Mouse (Mus musculus) testis, adult 2 months (tissue): ENCODE measurements around the gene Tmem140. TPM values are rescaled to one million over a fixed set of nuclear protein-coding genes. Genes with fewer than 3 reads are reported as not detected.
A peak's percentile ranks its signal among the peaks of the same experiment; 100 is the strongest.

Experiments used
- H3K27ac ChIP-seq: fragments of 200-500 bp; 2 replicates; pipeline ENCODE4 v1.5.1; 2012; ENCODE audit warnings: low read depth, low read length; ENCODE audit not compliant: control insufficient read depth, insufficient read depth
- H3K27me3 ChIP-seq: fragments of 200-500 bp; 2 replicates; pipeline ENCODE4 v1.6.1; 2012; ENCODE audit warnings: mild to moderate bottlenecking, low read length, moderate library complexity; ENCODE audit not compliant: control insufficient read depth, insufficient read depth
- H3K36me3 ChIP-seq: fragments of 200-500 bp; 2 replicates; pipeline ENCODE4 v1.6.1; 2012; ENCODE audit warnings: mild to moderate bottlenecking, low read length; ENCODE audit not compliant: control insufficient read depth, insufficient read depth
- H3K4me1 ChIP-seq: fragments of 200-500 bp; 2 replicates; pipeline ENCODE4 v1.6.1; 2012; ENCODE audit warnings: low read length; ENCODE audit not compliant: control insufficient read depth, insufficient read depth
- H3K4me3 ChIP-seq: fragments of 200-500 bp; 2 replicates; pipeline ENCODE4 v1.5.1; 2012; ENCODE audit warnings: low read depth, mild to moderate bottlenecking, low read length, moderate library complexity, mixed read lengths; ENCODE audit not compliant: control insufficient read depth
- CTCF ChIP-seq: fragments of 200-500 bp; IDR thresholded peaks from 2 replicates; pipeline ENCODE4 v1.5.1; 2012; ENCODE audit warnings: low read depth, mild to moderate bottlenecking, inconsistent platforms, low read length, moderate library complexity; ENCODE audit not compliant: control insufficient read depth, insufficient read depth, insufficient replicate concordance
- POLR2A ChIP-seq: fragments of 200-500 bp; IDR thresholded peaks from 2 replicates; pipeline ENCODE4 v1.6.1; 2012; ENCODE audit warnings: low read depth, mild to moderate bottlenecking, inconsistent platforms, low read length, moderate library complexity; ENCODE audit not compliant: control insufficient read depth
- polyA plus RNA-seq: library from polyadenylated mRNA; depleted of rRNA; stranded (reverse); fragments of >200 nt; gene quantifications from 2 replicates; pipeline ENCODE4 v1.2.3, GENCODE M21; 2012; rRNA removed

Tmem140 gene
- polyA plus RNA-seq, 1 experiment, result 1.1 TPM

DNA sequence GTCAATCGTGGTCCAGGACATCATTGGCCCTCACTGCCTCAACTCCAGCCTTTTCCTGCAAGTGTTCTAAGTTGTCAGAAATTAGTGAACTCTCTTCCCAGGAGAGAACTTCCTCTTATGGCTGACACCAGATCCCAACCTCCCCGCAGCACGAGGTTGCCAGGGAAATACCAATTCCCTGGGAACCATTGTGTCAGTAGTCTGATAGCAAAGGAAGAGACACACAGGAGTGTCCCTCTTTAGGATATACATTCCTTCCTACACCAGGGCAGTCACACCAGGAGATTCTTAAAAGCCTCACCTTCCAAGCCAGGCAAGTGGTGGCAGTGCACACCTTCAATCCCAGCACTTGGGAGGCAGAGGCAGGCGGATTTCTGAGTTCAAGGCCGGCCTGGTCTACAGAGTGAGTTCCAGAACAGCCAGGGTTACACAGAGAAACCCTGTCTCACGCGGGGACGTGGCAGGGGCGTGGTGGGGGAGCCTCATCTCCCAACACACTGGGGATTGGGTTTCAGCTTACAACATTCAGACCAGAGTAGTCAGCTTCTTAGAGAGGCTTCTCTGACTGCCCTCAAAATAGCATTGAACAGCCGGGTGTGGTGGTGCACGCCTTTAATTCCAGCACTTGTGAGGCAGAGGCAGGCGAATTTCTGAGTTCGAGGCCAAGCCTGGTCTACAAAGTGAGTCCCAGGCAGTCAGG is 50.5 kb downstream of the Tmem140 start:
- Histone ChIP-seq H3K36me3 (no peaks in the 10 kb centered on the region), H3K4me3 (no peak overlapping the region), H3K27me3 (no peaks in the 10 kb centered on the region), H3K27ac (no peak overlapping the region), H3K4me1 (no peaks in the 10 kb centered on the region; the same call in 1 of the 2 replicates)
- no peak for TF ChIP-seq POLR2A
- TF ChIP-seq CTCF, result no peak

DNA sequence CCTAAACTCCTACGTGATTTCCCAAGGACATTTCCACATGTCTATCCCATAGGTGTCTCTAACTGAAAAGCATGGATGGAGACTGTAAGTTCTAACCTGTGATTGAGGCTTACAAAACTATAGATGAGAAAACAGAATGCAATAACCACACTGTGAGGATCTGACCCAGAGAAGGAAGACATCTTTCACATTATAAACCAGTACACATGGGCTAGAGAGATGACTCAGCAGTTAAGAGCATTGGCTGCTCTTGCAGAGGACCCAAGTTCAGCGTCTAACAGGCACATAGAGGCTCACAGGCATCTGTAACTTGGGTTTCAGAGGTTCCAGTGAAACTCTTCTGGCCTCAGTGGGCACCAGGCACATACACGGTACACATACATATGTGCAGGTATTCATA is 51.5 kb downstream of the Tmem140 start:
- Histone ChIP-seq H3K36me3 (no peaks in the 10 kb centered on the region), H3K27me3 (no peaks in the 10 kb centered on the region), H3K4me1 (peaks cover 2% of the 10 kb centered on the region; the same call in 1 of the 2 replicates), H3K27ac (no peak overlapping the region), H3K4me3 (no peak overlapping the region)
- TF ChIP-seq POLR2A, result no peak
- no peak for TF ChIP-seq CTCF

DNA sequence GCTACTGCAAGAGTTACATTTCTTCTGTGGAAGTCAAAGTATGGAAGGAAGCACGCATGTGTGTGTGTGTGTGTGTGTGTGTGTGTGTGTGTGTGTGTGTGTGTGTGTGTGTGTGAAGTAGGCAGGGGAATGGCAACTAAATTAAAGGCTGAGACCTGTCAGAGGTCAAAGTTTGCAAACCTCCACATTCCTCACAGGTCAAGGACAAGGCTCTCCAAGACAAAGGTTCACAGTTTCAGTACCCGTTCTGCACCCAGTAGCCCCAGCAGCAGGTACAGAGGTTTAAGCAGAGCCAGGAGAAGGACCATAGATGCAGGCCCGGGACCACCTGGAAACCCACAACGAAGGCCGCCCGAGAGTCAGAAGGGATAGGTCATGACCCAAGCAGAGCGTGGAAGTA is 56.2 kb downstream of the Tmem140 start:
- H3K27ac ChIP-seq, result 0 out of 2 replicates have a peak overlapping the region, but pooled peaks have one; percentile 16
- H3K27me3 ChIP-seq, result peaks cover 2% of the 10 kb centered on the region; the same call in 1 of the 2 replicates

DNA sequence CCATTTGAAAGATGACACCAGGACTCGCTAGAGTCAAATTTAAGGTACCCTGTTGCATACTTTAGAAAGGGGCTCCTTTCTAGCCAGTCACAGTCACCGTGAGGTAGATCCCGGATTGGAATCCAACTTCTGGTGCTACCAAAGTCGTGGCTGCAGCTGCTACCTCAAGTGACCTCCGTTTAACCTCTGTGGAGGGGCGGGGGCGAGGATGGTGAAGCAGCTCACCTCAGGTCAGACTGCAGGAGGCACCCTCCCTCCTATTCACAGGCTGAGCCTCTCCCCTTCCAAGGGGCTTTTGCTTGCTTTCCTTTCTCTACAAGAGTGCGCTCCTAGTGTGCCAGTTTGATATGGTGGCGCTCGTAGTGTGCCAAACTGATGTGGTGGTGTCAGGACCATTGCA is 57.0 kb downstream of the Tmem140 start, which contains the start of gene Stra8:
Gene Stra8 (plus strand): TSS at position 208 of the 400 bp plus-strand sequence.
- TF ChIP-seq CTCF (no peak), POLR2A (no peak)
- Histone ChIP-seq H3K4me3 (peak within 1 kb of the TSS; percentile 70), H3K27me3 (peaks cover 2% of the 10 kb centered on the region; the same call in 1 of the 2 replicates), H3K27ac (peak within 1 kb of the TSS; percentile 45; the same call in 1 of the 2 replicates), H3K4me1 (peaks cover 4% of the 10 kb centered on the region), H3K36me3 (no peaks in the 10 kb centered on the region)

More for the DNA sequence above, 56.2 kb downstream of the Tmem140 start:
- Histone ChIP-seq H3K36me3 (no peaks in the 10 kb centered on the region), H3K4me1 (peaks cover 4% of the 10 kb centered on the region), H3K4me3 (no peak overlapping the region)
- no peak for TF ChIP-seq CTCF
- no peak for TF ChIP-seq POLR2A

DNA sequence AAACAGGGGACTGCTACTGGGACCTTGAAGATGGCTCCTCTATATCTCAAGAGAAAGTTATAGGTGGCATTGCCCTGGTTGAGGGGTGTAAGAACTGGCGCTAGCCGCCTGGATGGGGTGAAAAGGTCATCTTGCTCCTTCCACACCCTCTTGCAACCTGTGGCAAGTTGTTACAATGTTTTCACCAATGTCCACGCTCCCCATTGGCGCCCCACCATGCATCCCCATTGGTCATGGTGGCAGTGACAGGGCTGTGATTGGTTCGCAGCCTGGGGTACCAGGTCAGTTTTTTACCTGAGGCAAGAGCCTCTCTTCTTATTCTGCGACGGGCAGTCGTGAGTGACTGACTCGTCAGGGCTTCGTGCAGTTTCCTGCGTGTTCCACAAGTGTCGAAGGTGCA is 57.7 kb downstream of the Tmem140 start:
- H3K36me3 ChIP-seq, result no peaks in the 10 kb centered on the region
- peak overlapping the region; percentile 5; the same call in 1 of the 2 replicates for H3K27ac ChIP-seq
- peaks cover 4% of the 10 kb centered on the region for H3K4me1 ChIP-seq
- H3K4me3 ChIP-seq, result peak overlapping the region; percentile 70; the same call in 1 of the 2 replicates
- TF ChIP-seq CTCF (no peak), POLR2A (no peak)
- peaks cover 2% of the 10 kb centered on the region; the same call in 1 of the 2 replicates for H3K27me3 ChIP-seq

DNA sequence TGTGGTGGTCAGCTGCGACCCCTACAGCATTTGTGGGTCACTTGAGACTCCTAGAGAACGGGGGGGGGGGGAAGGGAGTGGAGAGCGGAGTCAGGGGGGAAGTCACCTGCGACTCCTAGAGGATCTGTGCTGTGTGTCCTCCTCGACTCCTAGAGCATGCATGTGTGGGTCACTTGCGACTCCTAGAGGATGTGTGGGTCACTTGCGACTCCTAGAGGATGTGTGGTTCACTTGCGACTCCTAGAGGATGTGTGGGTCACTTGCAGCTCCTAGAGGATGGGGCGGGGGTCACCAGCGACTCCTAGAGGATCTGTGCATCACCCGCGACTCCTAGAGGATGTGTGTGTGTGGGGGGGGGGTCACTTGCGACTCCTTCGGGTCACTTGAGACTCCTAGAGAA is 59.0 kb downstream of the Tmem140 start:
- H3K27ac ChIP-seq, result no peak overlapping the region
- H3K27me3 ChIP-seq, result peaks cover 2% of the 10 kb centered on the region; the same call in 1 of the 2 replicates
- peak overlapping the region; percentile 61 for H3K4me3 ChIP-seq
- H3K4me1 ChIP-seq, result peaks cover 4% of the 10 kb centered on the region
- no peak for TF ChIP-seq POLR2A
- TF ChIP-seq CTCF, result peak; percentile 69; the same call in 1 of the 2 replicates
- H3K36me3 ChIP-seq, result no peaks in the 10 kb centered on the region

Other genes starting within 250 kb of the Tmem140 start
- 17.9 and 21.5 TPM in 2 replicates for gene Agbl3, start 82.7 kb upstream of the Tmem140 start, polyA plus RNA-seq
- gene Cyren, start 14.9 kb downstream of the Tmem140 start, polyA plus RNA-seq, result 1.2 and 1.7 TPM in 2 replicates
- gene Wdr91, start 47.7 kb downstream of the Tmem140 start, polyA plus RNA-seq, result 3.4 and 3.8 TPM in 2 replicates
- 9.3 and 9.4 TPM in 2 replicates for gene Stra8, start 57.0 kb downstream of the Tmem140 start, polyA plus RNA-seq
- gene Slc23a4, start 125.3 kb downstream of the Tmem140 start, polyA plus RNA-seq, result 0.30 and 0.78 TPM in 2 replicates